Mouse (Mus musculus) embryonic fibroblast, embryonic 13.5 days (primary cell): ENCODE results near the gene Ifitm10.

Experiments
- CTCF ChIP-seq: IDR thresholded peaks from 2 replicates; pipeline ENCODE4 v1.5.1; 2011; ENCODE audit warnings: mild to moderate bottlenecking, control low read depth, low read length, moderate library complexity, borderline replicate concordance; ENCODE audit not compliant: insufficient read depth
- POLR2A ChIP-seq: IDR thresholded peaks from 2 replicates; pipeline ENCODE4 v1.6.1; 2011; ENCODE audit warnings: low read depth, mild to moderate bottlenecking, control low read depth, low read length, moderate library complexity

DNA sequence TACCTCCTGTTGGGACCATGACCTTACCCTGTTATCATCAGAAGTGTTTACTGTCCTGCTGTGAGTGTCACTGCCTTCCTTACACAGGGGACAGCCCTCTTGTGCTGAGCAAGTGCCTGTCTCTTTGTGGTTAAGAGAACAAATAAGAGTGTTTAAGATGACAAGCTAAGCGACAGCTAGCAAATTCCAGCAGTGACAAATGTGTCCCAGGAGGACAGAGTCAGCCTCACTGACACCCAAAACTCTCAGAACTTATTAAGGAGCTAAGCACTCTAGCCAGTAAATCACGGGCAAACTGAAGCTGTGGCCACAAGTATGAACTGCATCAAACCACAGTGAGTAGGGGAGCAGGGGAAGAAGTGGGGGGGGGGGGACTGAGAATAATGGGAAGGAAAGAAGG is 52.6 kb downstream of the Ifitm10 start:
- TF ChIP-seq CTCF (no peak), POLR2A (no peak)
